15 mouse cellular contexts compared by ENCODE assay signal in genomic region chr7:68480336-68480735, GRCm38 (mm10).
DNase-seq lines count a peak whose midpoint lies in the region; ATAC-seq lines count a peak whose summit lies in the region.
"Had no signal": no experiment of that assay in that cellular context is flagged by ENCODE, and none has a peak within 500 bp of the region (broad histone marks: within the 10 kb centered on the region; RNA-seq: fewer than 3 reads in every experiment).

No protein-coding gene starts in this region.

- H3K27me3 ChIP-seq in forebrain, embryonic 13.5 days, result peaks cover 10% of the 10 kb centered on the region
- H3K27me3 ChIP-seq in forebrain, embryonic 11.5 days (ENCODE audit: control insufficient read depth, insufficient read depth, low read length), result peaks cover 2% of the 10 kb centered on the region
- H3K27me3 ChIP-seq in kidney, embryonic 16.5 days (ENCODE audit: insufficient read depth, low read length), result peaks cover 4% of the 10 kb centered on the region; the same call in 1 of the 2 replicates
- no peaks in the 10 kb centered on the region for H3K27me3 ChIP-seq in forebrain, embryonic 14.5 days (replicated peaks; ENCODE audit: control insufficient read depth, insufficient read depth, low read length)

- H3K4me1 ChIP-seq in forebrain, embryonic 13.5 days, result peaks cover 6% of the 10 kb centered on the region; the same call in 1 of the 2 replicates
- 0 out of 2 replicates have a peak, but pooled peaks cover 2% of the 10 kb centered on the region for H3K4me1 ChIP-seq in forebrain, embryonic 11.5 days (replicated peaks; ENCODE audit: control insufficient read depth, insufficient read depth, low read length)
- H3K4me1 ChIP-seq in kidney, embryonic 16.5 days (ENCODE audit: insufficient read depth, low read length), result no peaks in the 10 kb centered on the region
- H3K4me1 ChIP-seq in forebrain, embryonic 14.5 days (ENCODE audit: control insufficient read depth, insufficient read depth, low read length), result no peaks in the 10 kb centered on the region
- H3K4me1 ChIP-seq: embryonic facial prominence, embryonic 13.5 days; midbrain, embryonic 12.5 days had no signal

- DNase-seq in forebrain, embryonic 11.5 days (ENCODE audit: low spot score), result no peak
- no peak for DNase-seq in kidney, adult 9 months
- DNase-seq in forebrain, embryonic 14.5 days (ENCODE audit: low spot score), result peak; percentile 20
- DNase-seq in frontal cortex, postnatal 36 days (ENCODE audit: low spot score in 2 of 2), result no peak
- DNase-seq in gastrocnemius, adult 8-10 months (ENCODE audit: low spot score in 2 of 2), result no peak

- no peak overlapping the region for H3K27ac ChIP-seq in forebrain, embryonic 13.5 days
- no peak overlapping the region for H3K27ac ChIP-seq in forebrain, embryonic 11.5 days (ENCODE audit: low read depth, low read length)
- H3K27ac ChIP-seq in kidney, embryonic 16.5 days (ENCODE audit: low read length), result no peak overlapping the region
- no peak overlapping the region for H3K27ac ChIP-seq in forebrain, embryonic 14.5 days (ENCODE audit: low read depth, low read length)
- H3K27ac ChIP-seq: embryonic facial prominence, embryonic 13.5 days; hindbrain, embryonic 13.5 days; kidney, postnatal 0 days; midbrain, embryonic 12.5 days; stomach, postnatal 0 days had no signal

- no peaks in the 10 kb centered on the region for H3K36me3 ChIP-seq in forebrain, embryonic 13.5 days (ENCODE audit: poor library complexity, severe bottlenecking)
- H3K36me3 ChIP-seq in forebrain, embryonic 11.5 days (ENCODE audit: control insufficient read depth, insufficient read depth, low read length), result no peaks in the 10 kb centered on the region
- no peaks in the 10 kb centered on the region for H3K36me3 ChIP-seq in kidney, embryonic 16.5 days (ENCODE audit: insufficient read depth, low read length)
- no peaks in the 10 kb centered on the region for H3K36me3 ChIP-seq in forebrain, embryonic 14.5 days (ENCODE audit: control insufficient read depth, insufficient read depth, low read length)
- H3K36me3 ChIP-seq: embryonic facial prominence, embryonic 13.5 days; heart, embryonic 12.5 days; hindbrain, embryonic 13.5 days; midbrain, embryonic 12.5 days had no signal

- no peak overlapping the region for H3K4me3 ChIP-seq in forebrain, embryonic 13.5 days
- no peak overlapping the region for H3K4me3 ChIP-seq in forebrain, embryonic 11.5 days (ENCODE audit: low read depth, low read length)
- H3K4me3 ChIP-seq in kidney, embryonic 16.5 days (ENCODE audit: low read length), result no peak overlapping the region
- H3K4me3 ChIP-seq in forebrain, embryonic 14.5 days (ENCODE audit: low read depth, low read length), result no peak overlapping the region
- H3K4me3 ChIP-seq: embryonic facial prominence, embryonic 13.5 days; heart, embryonic 12.5 days; hindbrain, embryonic 13.5 days; midbrain, embryonic 12.5 days had no signal

- no peaks in the 10 kb centered on the region for H3K9me3 ChIP-seq in forebrain, embryonic 13.5 days (replicated peaks)
- H3K9me3 ChIP-seq in forebrain, embryonic 11.5 days (ENCODE audit: control insufficient read depth, low read length), result no peaks in the 10 kb centered on the region
- no peaks in the 10 kb centered on the region for H3K9me3 ChIP-seq in kidney, embryonic 16.5 days (ENCODE audit: low read length)
- no peaks in the 10 kb centered on the region for H3K9me3 ChIP-seq in forebrain, embryonic 14.5 days (replicated peaks; ENCODE audit: control insufficient read depth, low read length)
- H3K9me3 ChIP-seq: embryonic facial prominence, embryonic 13.5 days; heart, embryonic 12.5 days; hindbrain, embryonic 13.5 days; midbrain, embryonic 12.5 days had no signal

- H3K4me2 ChIP-seq in forebrain, embryonic 13.5 days, result peak overlapping the region; percentile 38; the same call in 1 of the 2 replicates
- no peak overlapping the region for H3K4me2 ChIP-seq in forebrain, embryonic 11.5 days (ENCODE audit: low read depth, low read length, severe bottlenecking)
- no peak overlapping the region for H3K4me2 ChIP-seq in kidney, embryonic 16.5 days (replicated peaks; ENCODE audit: low read depth, low read length)
- H3K4me2 ChIP-seq in forebrain, embryonic 14.5 days (ENCODE audit: low read length), result peak overlapping the region; percentile 23; the same call in 1 of the 2 replicates

- 45% methylated on average over 3 of the region's 3 CpGs for WGBS in forebrain, embryonic 13.5 days
- 59% methylated on average over 3 of the region's 3 CpGs for WGBS in forebrain, embryonic 11.5 days
- 59% methylated on average over 3 of the region's 3 CpGs for WGBS in kidney, embryonic 16.5 days
- 47% methylated on average over 3 of the region's 3 CpGs for WGBS in forebrain, embryonic 14.5 days

- H3K9ac ChIP-seq in forebrain, embryonic 13.5 days, result no peak overlapping the region
- H3K9ac ChIP-seq in forebrain, embryonic 11.5 days (ENCODE audit: low read length), result no peak overlapping the region
- no peak overlapping the region for H3K9ac ChIP-seq in kidney, embryonic 16.5 days (replicated peaks; ENCODE audit: low read length)
- H3K9ac ChIP-seq in forebrain, embryonic 14.5 days (ENCODE audit: low read length), result no peak overlapping the region
- H3K9ac ChIP-seq: embryonic facial prominence, embryonic 13.5 days; heart, embryonic 12.5 days; hindbrain, embryonic 13.5 days; liver, postnatal 0 days; midbrain, embryonic 12.5 days had no signal

- no peak for ATAC-seq in forebrain, embryonic 13.5 days
- no peak for ATAC-seq in forebrain, embryonic 11.5 days (replicated peaks; ENCODE audit: low FRiP score)
- ATAC-seq in kidney, embryonic 16.5 days (ENCODE audit: low FRiP score, low TSS enrichment), result 0 out of 2 replicates have a peak, but pooled peaks have one; percentile 19
- 0 out of 2 replicates have a peak, but pooled peaks have one; percentile 37 for ATAC-seq in forebrain, embryonic 14.5 days
- ATAC-seq: liver, postnatal 0 days; Patski had no signal

Comparison
In these comparisons a context has a peak if more than half of its experiments do, and no peak if none do; other contexts are left out.
1. ATAC-seq: peak in kidney, embryonic 16.5 days (single experiment) and forebrain, embryonic 14.5 days (single experiment); none in forebrain, embryonic 13.5 days (single experiment) and forebrain, embryonic 11.5 days (single experiment).
2. H3K4me2 ChIP-seq: peak in forebrain, embryonic 13.5 days (single experiment) and forebrain, embryonic 14.5 days (single experiment); none in forebrain, embryonic 11.5 days (single experiment) and kidney, embryonic 16.5 days (single experiment).